Mouse (Mus musculus): Measurements from ENCODE around the gene Adcy7. TPM values are rescaled to one million over a fixed set of nuclear protein-coding genes. Genes with fewer than 3 reads are reported as not detected.
A peak's percentile ranks its signal among the peaks of the same experiment; 100 is the strongest.

Gene Adcy7
- total and polyA plus RNA-seq, 2 experiments: 1.6 to 2.1 TPM

DNA sequence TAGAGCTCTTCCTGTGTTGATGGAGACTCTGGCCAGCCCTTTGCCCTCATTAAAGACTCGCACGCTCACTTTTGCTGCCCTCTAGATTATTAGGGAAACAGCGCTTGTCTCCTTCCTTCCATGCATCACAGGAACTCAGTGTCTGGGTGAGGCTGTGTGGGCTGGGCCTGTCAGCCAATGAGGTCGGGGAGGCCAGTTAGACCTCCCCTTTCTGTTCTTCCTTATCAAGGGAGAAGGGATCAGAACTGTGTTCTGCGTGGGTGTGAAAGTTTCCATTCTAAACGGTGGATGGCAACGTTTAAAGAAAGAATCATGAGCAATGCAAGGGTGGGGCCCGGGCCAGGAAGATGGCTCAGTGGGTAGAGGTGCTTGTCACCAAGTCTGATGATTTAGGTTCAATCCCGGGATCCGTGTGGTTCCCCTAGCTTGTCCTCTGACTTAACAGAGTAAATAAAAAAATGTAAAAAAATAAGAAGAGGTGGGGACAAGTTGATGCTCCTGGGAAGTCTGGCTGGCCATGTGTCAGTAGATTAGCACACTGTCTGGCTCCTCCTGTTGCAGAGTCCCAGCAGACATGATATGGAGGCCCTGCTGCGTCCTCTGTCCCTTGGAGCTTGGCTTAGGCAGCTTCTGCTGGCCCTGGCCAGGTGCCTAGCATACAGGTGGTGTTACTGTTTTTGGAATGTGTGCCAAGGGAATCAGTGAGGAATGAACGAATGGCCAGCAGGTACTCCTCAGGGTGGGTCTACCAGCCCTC is 26.0 kb downstream of the Adcy7 start:
- no peaks in the 10 kb centered on the region for H3K4me1 ChIP-seq (ENCODE audit: control insufficient read depth, insufficient read depth, low read length)

DNA sequence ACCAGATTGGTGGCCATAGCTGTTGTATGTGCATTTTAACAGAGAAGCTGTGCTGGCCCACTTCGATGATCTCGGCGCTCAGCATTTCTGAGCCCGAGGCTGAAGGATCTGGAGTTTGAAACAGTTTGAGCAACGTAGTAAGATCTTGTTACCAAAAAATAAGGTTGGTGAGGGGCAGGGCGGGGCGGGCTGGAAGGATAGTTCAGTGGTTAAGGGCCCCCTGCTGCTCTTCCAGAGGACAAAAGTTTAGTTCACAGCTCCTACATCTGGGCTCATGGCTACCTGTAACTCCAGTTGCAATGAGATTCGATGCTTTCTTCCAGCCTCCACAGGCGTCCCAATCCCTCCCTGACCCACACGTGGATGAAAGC is 26.5 kb downstream of the Adcy7 start:
- H3K9ac ChIP-seq (ENCODE audit: low read depth, low read length): no peak overlapping the region
- no peak overlapping the region for H3K4me3 ChIP-seq (ENCODE audit: insufficient read depth, low read depth, low read length)
- TF ChIP-seq POLR2A (IDR thresholded peaks at IDR 0.05; ENCODE audit: extremely low read depth, insufficient read depth, low read length) (no peak), CTCF (IDR thresholded peaks at IDR 0.05; ENCODE audit: low read depth, low read length) (no peak)
- WGBS: 88% methylated on average over 10 of the region's 10 CpGs
- H3K4me1 ChIP-seq (ENCODE audit: control insufficient read depth, insufficient read depth, low read length): no peaks in the 10 kb centered on the region
- no peak for DNase-seq (ENCODE audit: extremely low read depth, low read depth, low spot score)
- H3K27ac ChIP-seq (replicated peaks; ENCODE audit: insufficient read depth, low read depth, low read length): no peak overlapping the region
- no peaks in the 10 kb centered on the region for H3K36me3 ChIP-seq (ENCODE audit: control insufficient read depth, insufficient read depth, low read length)
- no peaks in the 10 kb centered on the region for H3K27me3 ChIP-seq (ENCODE audit: control insufficient read depth, insufficient read depth, low read length)
- no peaks in the 10 kb centered on the region for H3K79me2 ChIP-seq (ENCODE audit: control insufficient read depth, insufficient read depth, low read length)

More for the DNA sequence above, 26.0 kb downstream of the Adcy7 start:
- no peaks in the 10 kb centered on the region for H3K36me3 ChIP-seq (ENCODE audit: control insufficient read depth, insufficient read depth, low read length)
- H3K9ac ChIP-seq (ENCODE audit: low read depth, low read length): no peak overlapping the region
- H3K27me3 ChIP-seq (ENCODE audit: control insufficient read depth, insufficient read depth, low read length): no peaks in the 10 kb centered on the region
- H3K27ac ChIP-seq (replicated peaks; ENCODE audit: insufficient read depth, low read depth, low read length): no peak overlapping the region
- DNase-seq (ENCODE audit: extremely low read depth, low read depth, low spot score): peak; percentile 25
- no peak for TF ChIP-seq CTCF (IDR thresholded peaks at IDR 0.05; ENCODE audit: low read depth, low read length)
- TF ChIP-seq POLR2A (IDR thresholded peaks at IDR 0.05; ENCODE audit: extremely low read depth, insufficient read depth, low read length): no peak
- 43% methylated on average over 12 of the region's 12 CpGs for WGBS
- no peaks in the 10 kb centered on the region for H3K79me2 ChIP-seq (ENCODE audit: control insufficient read depth, insufficient read depth, low read length)
- H3K4me3 ChIP-seq (ENCODE audit: insufficient read depth, low read depth, low read length): no peak overlapping the region

- Histone ChIP-seq H3K27ac (replicated peaks; ENCODE audit: insufficient read depth, low read depth, low read length) (no peak overlapping the region), H3K79me2 (ENCODE audit: control insufficient read depth, insufficient read depth, low read length) (no peaks in the 10 kb centered on the region), H3K27me3 (ENCODE audit: control insufficient read depth, insufficient read depth, low read length) (no peaks in the 10 kb centered on the region), H3K4me1 (ENCODE audit: control insufficient read depth, insufficient read depth, low read length) (no peaks in the 10 kb centered on the region), H3K9ac (ENCODE audit: low read depth, low read length) (no peak overlapping the region), H3K36me3 (ENCODE audit: control insufficient read depth, insufficient read depth, low read length) (no peaks in the 10 kb centered on the region), H3K4me3 (ENCODE audit: insufficient read depth, low read depth, low read length) (no peak overlapping the region)
- TF ChIP-seq CTCF (IDR thresholded peaks at IDR 0.05; ENCODE audit: low read depth, low read length) (no peak), POLR2A (IDR thresholded peaks at IDR 0.05; ENCODE audit: extremely low read depth, insufficient read depth, low read length) (no peak)
- DNase-seq (ENCODE audit: extremely low read depth, low read depth, low spot score): peak; percentile 23
- WGBS: 77% methylated on average over 10 of the region's 10 CpGs
Measured at GRCm38 (mm10) chr8:88299907-88300603, 27.9 kb downstream of the Adcy7 start.

GRCm38 (mm10) chr8:88301589-88302437 is 29.6 kb downstream of the Adcy7 start:
- Histone ChIP-seq H3K27me3 (ENCODE audit: control insufficient read depth, insufficient read depth, low read length) (no peaks in the 10 kb centered on the region), H3K4me1 (ENCODE audit: control insufficient read depth, insufficient read depth, low read length) (no peaks in the 10 kb centered on the region), H3K79me2 (ENCODE audit: control insufficient read depth, insufficient read depth, low read length) (no peaks in the 10 kb centered on the region), H3K36me3 (ENCODE audit: control insufficient read depth, insufficient read depth, low read length) (no peaks in the 10 kb centered on the region), H3K9ac (ENCODE audit: low read depth, low read length) (no peak overlapping the region), H3K4me3 (ENCODE audit: insufficient read depth, low read depth, low read length) (no peak overlapping the region), H3K27ac (replicated peaks; ENCODE audit: insufficient read depth, low read depth, low read length) (no peak overlapping the region)
- 84% methylated on average over 15 of the region's 15 CpGs for WGBS
- no peak for TF ChIP-seq CTCF (IDR thresholded peaks at IDR 0.05; ENCODE audit: low read depth, low read length)
- no peak for DNase-seq (ENCODE audit: extremely low read depth, low read depth, low spot score)

DNA sequence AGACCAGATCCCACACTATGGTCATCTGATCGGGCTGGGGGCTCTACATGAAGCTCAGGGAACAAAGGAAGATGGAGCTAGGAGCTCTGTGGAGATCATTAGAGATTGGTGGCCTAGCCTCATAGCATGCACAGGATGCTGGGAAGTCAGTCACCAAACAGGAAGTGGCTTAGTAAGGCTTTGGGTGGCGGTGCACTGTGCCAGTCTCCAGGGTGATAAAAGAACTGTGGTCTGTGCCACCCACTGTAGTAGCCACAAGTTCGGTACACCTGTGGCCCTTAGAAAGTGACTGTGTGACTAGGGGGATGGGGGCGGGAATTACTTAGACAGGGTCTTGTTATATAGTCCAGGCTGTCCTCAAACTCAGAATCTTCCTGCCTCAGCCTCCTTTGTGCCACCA is 33.6 kb downstream of the Adcy7 start:
- DNase-seq (ENCODE audit: extremely low read depth, low read depth, low spot score): no peak
- no peaks in the 10 kb centered on the region for H3K79me2 ChIP-seq (ENCODE audit: control insufficient read depth, insufficient read depth, low read length)
- H3K27me3 ChIP-seq (ENCODE audit: control insufficient read depth, insufficient read depth, low read length): no peaks in the 10 kb centered on the region
- H3K4me3 ChIP-seq (ENCODE audit: insufficient read depth, low read depth, low read length): no peak overlapping the region
- WGBS: 81% methylated on average over 4 of the region's 4 CpGs
- H3K4me1 ChIP-seq (ENCODE audit: control insufficient read depth, insufficient read depth, low read length): no peaks in the 10 kb centered on the region
- TF ChIP-seq CTCF (IDR thresholded peaks at IDR 0.05; ENCODE audit: low read depth, low read length) (no peak), POLR2A (IDR thresholded peaks at IDR 0.05; ENCODE audit: extremely low read depth, insufficient read depth, low read length) (no peak)
- H3K9ac ChIP-seq (ENCODE audit: low read depth, low read length): no peak overlapping the region
- no peak overlapping the region for H3K27ac ChIP-seq (replicated peaks; ENCODE audit: insufficient read depth, low read depth, low read length)
- no peaks in the 10 kb centered on the region for H3K36me3 ChIP-seq (ENCODE audit: control insufficient read depth, insufficient read depth, low read length)
